Mouse (Mus musculus) heart, postnatal 25 days (tissue): ENCODE measurements around the gene Gm11569. TPM values are rescaled to one million over a fixed set of nuclear protein-coding genes. Genes with fewer than 3 reads are reported as not detected.
"Not testable (repeated sequence)": the region's sequence is repeated elsewhere in the genome, so short reads cannot be mapped to it uniquely, and the experiment has no call there.

ENCODE experiments used
- DNase-seq: peaks from one replicate; pipeline ENCODE4 v3.0.0; 2022; ENCODE audit warnings: low spot score
- intact Hi-C: fragments of 180-260 bp; cut with DNase I; formaldehyde crosslinking; loops from one replicate; pipeline ENCODE4 v1.15.1; 2025
- total RNA-seq, 2 experiments: library from RNA; stranded (reverse); gene quantifications; 2 replicates each; pipeline ENCODE4 v1.2.3; 2021

Gm11569 gene
- not detected for total RNA-seq

DNA sequence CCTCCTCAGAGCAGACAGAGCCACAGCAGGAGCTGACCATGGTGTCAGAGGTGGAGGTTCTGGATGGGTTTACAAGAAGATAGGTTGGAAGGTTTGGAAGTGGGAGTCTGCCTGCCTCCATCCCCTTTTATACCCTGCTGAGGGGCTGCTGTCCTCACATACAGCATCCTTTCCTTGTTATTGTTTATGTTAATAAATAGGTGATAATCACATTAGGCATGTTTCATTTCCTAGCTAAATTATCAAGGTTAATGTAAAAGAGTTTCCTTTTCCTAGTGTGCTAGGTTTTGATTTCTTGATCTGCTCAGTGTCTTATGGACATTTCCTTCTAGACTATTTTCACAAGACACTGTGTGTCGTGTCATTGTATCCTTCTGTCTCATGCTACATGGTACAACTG is at the start of gene Gm11569:
Gene Gm11569, minus strand, starts transcription at position 101 of the 400 bp plus-strand sequence.
- DNase-seq, intact Hi-C loops: not testable (repeated sequence)

DNA sequence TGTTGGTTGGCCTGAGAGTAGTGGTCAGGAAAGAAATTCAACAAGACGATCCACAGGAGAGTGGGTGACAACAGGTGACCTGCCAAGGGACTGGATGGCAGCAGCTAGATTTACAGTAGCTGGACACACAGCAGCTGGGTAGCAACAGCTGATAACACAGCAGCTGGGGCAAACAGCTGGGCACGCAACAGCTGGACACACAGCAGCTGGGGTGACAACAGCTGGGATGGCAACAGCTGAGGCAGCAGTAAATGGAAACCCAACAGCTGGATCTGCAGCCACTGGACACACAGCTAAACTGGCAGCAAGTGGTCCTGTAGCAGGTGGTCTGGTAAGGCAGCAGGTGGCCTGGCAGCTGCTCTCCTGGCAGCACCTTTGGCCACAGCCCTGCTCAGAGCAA is 48.0 kb upstream of the Gm11569 start:
- intact Hi-C loops: no loop called here
- no peak for DNase-seq

DNA sequence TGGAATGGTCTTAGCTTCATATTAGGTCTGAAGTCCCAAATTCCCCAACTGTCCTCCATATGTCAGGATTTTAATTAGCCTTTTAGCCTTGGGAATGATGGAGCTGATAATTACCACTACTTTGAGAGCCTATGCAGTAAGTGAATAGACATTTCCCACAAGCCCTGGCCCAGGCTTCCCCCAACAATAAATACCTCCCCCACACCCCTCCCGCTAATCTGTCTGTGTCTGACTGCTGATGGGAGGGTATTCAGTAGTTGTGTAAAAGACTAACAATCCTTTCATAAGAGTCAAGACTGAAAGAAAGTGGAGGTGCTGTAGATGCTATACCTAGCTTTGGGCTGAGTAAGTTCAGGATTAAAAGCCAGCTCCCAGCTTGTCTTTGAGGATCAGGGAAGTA is 43.5 kb upstream of the Gm11569 start:
- no peak for DNase-seq
- intact Hi-C loops: no loop called here

DNA sequence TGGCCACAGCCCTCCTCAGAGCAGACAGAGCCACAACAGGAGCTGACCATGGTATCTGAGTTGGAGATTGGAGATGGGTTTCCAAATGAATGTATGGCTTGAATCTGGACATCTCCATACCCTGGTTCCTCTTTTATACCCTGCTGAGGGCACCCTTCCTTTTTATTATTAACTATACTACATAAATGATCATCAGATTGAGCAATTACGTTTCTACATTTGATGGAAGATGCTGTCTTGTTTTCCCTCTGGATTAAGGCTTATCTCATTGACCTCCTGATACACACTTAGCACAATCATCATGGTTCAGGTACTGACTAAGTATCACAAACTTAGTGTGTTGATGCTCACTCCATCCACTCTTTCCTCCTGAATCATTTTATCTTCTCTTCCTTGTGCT is 39.2 kb upstream of the Gm11569 start, which contains the start of gene 2300003K06Rik:
Gene 2300003K06Rik, minus strand, starts transcription at position 101 of the 400 bp plus-strand sequence.
- DNase-seq: no peak

DNA sequence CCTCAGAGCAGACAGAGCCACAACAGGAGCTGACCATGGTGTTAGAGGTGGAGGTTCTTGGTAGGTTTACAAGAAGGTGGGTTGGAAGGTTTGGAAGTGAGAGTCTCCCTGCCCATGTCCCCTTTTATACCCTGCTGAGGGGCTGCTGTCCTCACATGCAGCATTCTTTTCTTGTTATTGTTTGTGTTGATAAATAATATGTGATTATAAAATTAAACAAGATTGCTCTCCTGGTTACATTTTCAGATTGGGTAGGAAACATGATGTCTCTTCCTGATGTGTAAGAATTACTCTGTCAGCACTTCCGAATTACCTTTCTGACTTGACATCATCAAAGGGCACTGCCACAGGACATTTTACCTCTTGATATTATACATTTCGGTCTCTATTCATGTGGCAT is 16.8 kb upstream of the Gm11569 start, which contains the start of gene Gm11564:
Gene Gm11564, minus strand, starts transcription at position 101 of the 400 bp plus-strand sequence.
- intact Hi-C loops, DNase-seq: not testable (repeated sequence)

More for the DNA sequence above, 39.2 kb upstream of the Gm11569 start, which contains the start of gene 2300003K06Rik:
- intact Hi-C loops: no loop called here

DNA sequence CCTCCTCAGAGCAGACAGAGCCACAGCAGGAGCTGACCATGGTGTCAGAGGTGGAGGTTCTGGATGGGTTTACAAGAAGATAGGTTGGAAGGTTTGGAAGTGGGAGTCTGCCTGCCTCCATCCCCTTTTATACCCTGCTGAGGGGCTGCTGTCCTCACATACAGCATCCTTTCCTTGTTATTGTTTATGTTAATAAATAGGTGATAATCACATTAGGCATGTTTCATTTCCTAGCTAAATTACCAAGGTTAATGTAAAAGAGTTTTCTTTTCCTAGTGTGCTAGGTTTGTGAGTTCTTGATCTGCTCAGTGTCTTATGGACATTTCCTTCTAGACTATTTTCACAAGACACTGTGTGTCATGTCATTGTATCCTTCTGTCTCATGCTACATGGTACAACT is 11.1 kb upstream of the Gm11569 start, which contains the start of gene Krtap4-13:
Gene Krtap4-13, minus strand, starts transcription at position 101 of the 400 bp plus-strand sequence.
- intact Hi-C loops, DNase-seq: not testable (repeated sequence)

DNA sequence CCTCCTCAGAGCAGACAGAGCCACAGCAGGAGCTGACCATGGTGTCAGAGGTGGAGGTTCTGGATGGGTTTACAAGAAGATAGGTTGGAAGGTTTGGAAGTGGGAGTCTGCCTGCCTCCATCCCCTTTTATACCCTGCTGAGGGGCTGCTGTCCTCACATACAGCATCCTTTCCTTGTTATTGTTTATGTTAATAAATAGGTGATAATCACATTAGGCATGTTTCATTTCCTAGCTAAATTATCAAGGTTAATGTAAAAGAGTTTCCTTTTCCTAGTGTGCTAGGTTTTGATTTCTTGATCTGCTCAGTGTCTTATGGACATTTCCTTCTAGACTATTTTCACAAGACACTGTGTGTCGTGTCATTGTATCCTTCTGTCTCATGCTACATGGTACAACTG is 5.6 kb upstream of the Gm11569 start, which contains the start of gene Gm11554:
Gene Gm11554, minus strand, starts transcription at position 101 of the 400 bp plus-strand sequence.
- intact Hi-C loops, DNase-seq: not testable (repeated sequence)

DNA sequence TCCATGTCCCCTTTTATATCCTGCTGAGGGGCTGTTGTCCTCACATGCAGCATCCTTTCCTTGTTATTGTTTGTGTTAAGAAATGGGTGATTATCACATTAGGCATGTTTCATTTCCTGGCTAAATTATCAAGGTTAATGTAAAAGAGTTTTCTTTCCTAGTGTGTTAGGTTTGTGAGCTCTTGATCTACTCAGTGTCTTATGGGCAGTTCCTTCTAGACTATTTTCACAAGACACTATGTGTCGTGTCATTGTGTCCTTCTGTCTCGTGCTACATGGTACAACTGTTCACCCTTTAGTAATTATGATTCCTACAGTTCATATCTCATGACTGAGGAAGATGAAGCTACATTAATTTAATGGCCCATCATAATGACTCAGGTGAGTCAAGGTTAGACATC is 5.4 kb downstream of the Gm11569 start, which contains the start of gene Gm11596:
Gene Gm11596, minus strand, starts transcription at position 101 of the 400 bp plus-strand sequence.
- no peak for DNase-seq
- intact Hi-C loops: no loop called here

DNA sequence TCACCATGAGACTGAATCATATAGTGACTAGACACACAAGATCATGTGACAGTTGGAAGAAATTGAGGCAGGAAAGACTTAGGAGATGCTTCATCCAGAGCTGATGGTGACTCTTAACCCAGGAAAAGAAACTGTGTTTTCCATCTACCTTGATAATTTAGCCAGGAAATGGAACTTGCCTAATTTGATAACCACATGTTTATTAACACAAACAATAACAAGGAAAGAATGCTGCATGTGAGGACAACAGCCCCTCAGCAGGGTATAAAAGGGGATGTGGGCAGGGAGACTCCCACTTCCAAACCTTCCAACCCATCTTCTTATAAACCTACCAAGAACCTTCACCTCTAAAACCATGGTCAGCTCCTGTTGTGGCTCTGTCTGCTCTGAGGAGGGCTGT is 13.8 kb downstream of the Gm11569 start, which contains the start of gene Krtap4-9:
Gene Krtap4-9, plus strand, starts transcription at position 301 of the 400 bp plus-strand sequence.
- intact Hi-C loops, DNase-seq: not testable (repeated sequence)

DNA sequence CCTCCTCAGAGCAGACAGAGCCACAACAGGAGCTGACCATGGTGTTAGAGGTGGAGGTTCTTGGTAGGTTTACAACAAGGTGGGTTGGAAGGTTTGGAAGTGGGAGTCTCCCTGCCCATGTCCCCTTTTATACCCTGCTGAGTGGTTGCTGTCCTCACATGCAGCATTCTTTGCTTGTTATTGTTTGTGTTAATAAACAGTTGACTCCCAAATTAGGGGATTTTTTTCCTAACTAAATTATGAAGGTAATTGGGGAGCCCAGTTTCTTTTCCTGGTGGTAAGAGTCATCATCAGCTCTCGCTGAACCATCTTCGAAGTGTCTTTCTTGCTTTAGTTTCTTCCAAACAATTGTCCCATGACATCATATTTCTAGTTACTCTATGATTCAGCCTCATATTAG is 18.1 kb downstream of the Gm11569 start, which contains the start of gene Krtap4-8:
Gene Krtap4-8, minus strand, starts transcription at position 101 of the 400 bp plus-strand sequence.
- intact Hi-C loops: no loop called here
- no peak for DNase-seq

DNA sequence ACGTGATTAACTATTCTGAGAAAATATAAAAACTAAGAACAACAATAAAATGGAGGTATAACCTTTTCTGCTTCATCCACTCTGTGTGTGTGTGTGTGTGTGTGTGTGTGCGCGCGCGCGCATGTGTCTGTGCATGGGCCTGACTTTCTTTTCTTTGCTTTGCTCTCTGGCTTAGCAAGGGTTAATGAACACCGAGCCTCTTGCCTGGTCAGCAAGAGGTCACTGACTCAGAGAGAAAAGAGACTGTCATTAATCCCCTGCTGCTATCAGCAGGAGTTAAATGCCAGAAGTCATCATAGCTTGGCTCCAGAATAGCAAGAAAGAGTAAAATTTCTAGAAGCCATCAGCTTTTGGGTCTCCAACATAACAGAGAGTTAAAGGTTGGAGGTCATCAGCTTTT is 20.3 kb downstream of the Gm11569 start:
- DNase-seq: no peak
- intact Hi-C loops: no loop called here

DNA sequence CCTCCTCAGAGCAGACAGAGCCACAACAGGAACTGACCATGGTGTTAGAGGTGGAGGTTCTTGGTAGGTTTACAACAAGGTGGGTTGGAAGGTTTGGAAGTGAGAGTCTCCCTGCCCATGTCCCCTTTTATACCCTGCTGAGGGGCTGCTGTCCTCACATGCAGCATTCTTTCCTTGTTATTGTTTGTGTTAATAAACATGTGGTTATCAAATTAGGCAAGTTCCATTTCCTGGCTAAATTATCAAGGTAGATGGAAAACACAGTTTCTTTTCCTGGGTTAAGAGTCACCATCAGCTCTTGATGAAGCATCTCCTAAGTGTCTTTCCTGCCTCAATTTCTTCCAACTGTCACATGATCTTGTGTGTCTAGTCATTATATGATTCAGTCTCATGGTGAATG is 25.9 kb downstream of the Gm11569 start, which contains the start of gene Gm11595:
Gene Gm11595, minus strand, starts transcription at position 101 of the 400 bp plus-strand sequence.
- DNase-seq, intact Hi-C loops: not testable (repeated sequence)

DNA sequence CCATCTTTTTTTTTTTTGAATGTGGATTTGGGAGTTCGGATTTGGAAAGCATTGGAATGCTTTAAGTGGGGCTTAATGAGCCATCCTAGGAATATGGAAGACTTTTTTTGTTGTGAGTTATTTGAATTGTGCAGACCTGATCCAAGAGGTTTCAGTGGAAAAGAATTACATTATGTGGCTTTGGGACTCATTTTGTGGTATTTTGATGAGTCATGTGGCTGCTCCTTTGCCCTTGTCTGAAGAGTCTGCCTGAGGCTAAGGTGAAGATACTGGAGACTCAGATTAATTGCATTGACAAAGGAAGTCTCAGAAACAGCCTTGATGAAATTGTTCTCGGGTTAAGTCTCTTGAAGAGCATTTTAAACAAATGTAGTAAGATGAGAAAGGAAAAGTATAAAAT is 30.3 kb downstream of the Gm11569 start:
- intact Hi-C loops: no loop called here
- DNase-seq: no peak

DNA sequence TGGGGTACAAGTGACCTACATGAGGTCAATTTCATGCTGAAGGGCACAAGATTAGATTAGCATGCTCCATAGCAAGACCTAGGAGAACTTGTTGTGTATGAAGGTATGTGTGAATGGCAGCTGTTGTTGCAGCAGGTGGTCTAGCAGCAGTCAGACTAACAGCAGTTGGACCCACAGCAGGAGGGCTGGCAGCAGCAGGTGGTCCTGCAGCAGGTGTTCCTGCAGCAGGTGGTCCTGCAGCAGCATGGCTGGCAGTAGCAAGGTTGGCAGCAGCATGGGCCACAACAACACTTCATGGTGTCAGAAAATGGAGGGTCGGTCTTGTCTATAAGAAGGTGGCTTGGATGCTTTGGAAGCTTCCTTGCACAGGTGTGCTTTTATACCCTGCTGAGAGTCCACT is 39.9 kb downstream of the Gm11569 start:
- intact Hi-C loops: no loop called here
- no peak for DNase-seq

Other genes with a start within 250 kb of the Gm11569 start
- gene Krtap3-3, start 248.1 kb downstream of the Gm11569 start, total RNA-seq: not detected
- gene Krtap3-2, start 242.1 kb downstream of the Gm11569 start, total RNA-seq: not detected
- not detected for gene Gm11939, start 239.5 kb downstream of the Gm11569 start, total RNA-seq
- not detected for gene Krtap3-1, start 232.3 kb downstream of the Gm11569 start, total RNA-seq
- not detected for gene Krtap1-5, start 217.9 kb downstream of the Gm11569 start, total RNA-seq
- gene Krtap1-4, start 215.3 kb downstream of the Gm11569 start, total RNA-seq: not detected
- gene Krtap1-3, start 207.6 kb downstream of the Gm11569 start, total RNA-seq: not detected
- gene Krtap9-3, start 200.8 kb downstream of the Gm11569 start, total RNA-seq: not detected
- not detected for gene Gm11938, start 195.6 kb downstream of the Gm11569 start, total RNA-seq
- gene Gm11937, start 188.7 kb downstream of the Gm11569 start, total RNA-seq: not detected
- gene Krtap2-4, start 184.1 kb downstream of the Gm11569 start, total RNA-seq: not detected
- not detected for gene Gm11562, start 178.5 kb downstream of the Gm11569 start, total RNA-seq
- gene Krtap4-1, start 170.7 kb downstream of the Gm11569 start, total RNA-seq: not detected
- not detected for gene Krtap4-2, start 163.8 kb downstream of the Gm11569 start, total RNA-seq
- not detected for gene Krtap4-7, start 154.8 kb downstream of the Gm11569 start, total RNA-seq
- not detected for gene Gm11555, start 148.7 kb downstream of the Gm11569 start, total RNA-seq
- not detected for gene Gm11563, start 140.0 kb downstream of the Gm11569 start, total RNA-seq
- not detected for gene Krtap4-6, start 133.0 kb downstream of the Gm11569 start, total RNA-seq
- gene Gm14190, start 108.2 kb downstream of the Gm11569 start, total RNA-seq: not detected
- not detected for gene Gm14180, start 64.6 kb downstream of the Gm11569 start, total RNA-seq
- gene Gm11595, start 26.0 kb downstream of the Gm11569 start, total RNA-seq: not detected
- gene Krtap4-8, start 18.2 kb downstream of the Gm11569 start, total RNA-seq: not detected
- not detected for gene Krtap4-9, start 13.7 kb downstream of the Gm11569 start, total RNA-seq
- not detected for gene Gm11596, start 5.5 kb downstream of the Gm11569 start, total RNA-seq
- not detected for gene Gm11554, start 5.5 kb upstream of the Gm11569 start, total RNA-seq
- gene Krtap4-13, start 11.0 kb upstream of the Gm11569 start, total RNA-seq: not detected
- not detected for gene Gm11564, start 16.7 kb upstream of the Gm11569 start, total RNA-seq
- not detected for gene 2300003K06Rik, start 39.1 kb upstream of the Gm11569 start, total RNA-seq
- gene Krtap4-16, start 52.7 kb upstream of the Gm11569 start, total RNA-seq: not detected
- gene Gm11568, start 59.0 kb upstream of the Gm11569 start, total RNA-seq: not detected
- not detected for gene Gm11559, start 65.5 kb upstream of the Gm11569 start, total RNA-seq
- gene Krtap9-1, start 74.5 kb upstream of the Gm11569 start, total RNA-seq: not detected
- not detected for gene Gm11567, start 80.3 kb upstream of the Gm11569 start, total RNA-seq
- not detected for gene Krtap31-1, start 109.0 kb upstream of the Gm11569 start, total RNA-seq
- not detected for gene Gm11565, start 115.8 kb upstream of the Gm11569 start, total RNA-seq
- gene Krtap31-2, start 137.4 kb upstream of the Gm11569 start, total RNA-seq: not detected
- gene Krtap9-5, start 149.5 kb upstream of the Gm11569 start, total RNA-seq: not detected
- not detected for gene Krtap29-1, start 180.1 kb upstream of the Gm11569 start, total RNA-seq
- gene Krtap16-1, start 187.7 kb upstream of the Gm11569 start, total RNA-seq: not detected
- gene Krtap17-1, start 195.1 kb upstream of the Gm11569 start, total RNA-seq: not detected
- gene Krt33a, start 217.3 kb upstream of the Gm11569 start, total RNA-seq: not detected
- not detected for gene Krt33b, start 230.9 kb upstream of the Gm11569 start, total RNA-seq
- not detected for gene Krt34, start 242.6 kb upstream of the Gm11569 start, total RNA-seq